Mouse (Mus musculus) liver, embryonic 14.5 days (tissue): Measurements from ENCODE around the gene Stx1a.

Source experiments
- CTCF ChIP-seq: IDR thresholded peaks from 2 replicates; pipeline ENCODE4 v1.5.1; 2016; ENCODE audit warnings: antibody characterized with exemption, low read depth, control low read depth
- EP300 ChIP-seq: IDR thresholded peaks from 2 replicates; pipeline ENCODE4 v1.6.1; 2016; ENCODE audit warnings: antibody characterized with exemption, low read depth

GRCm38 (mm10) chr5:135025899-135026298 is 2.6 kb downstream of the Stx1a start:
- no peak for TF ChIP-seq CTCF
- TF ChIP-seq EP300, result no peak
